Mouse (Mus musculus) megakaryocyte, adult 5-6 weeks (primary cell): ENCODE data around the gene Ccne1. TPM values are rescaled to one million over a fixed set of nuclear protein-coding genes. Genes with fewer than 3 reads are reported as not detected.

Experiments
- ATAC-seq: 2 replicates; pipeline ENCODE4 v1.8.0; 2016; ENCODE audit warnings: mild to moderate bottlenecking, inconsistent platforms; ENCODE audit not compliant: poor library complexity, severe bottlenecking
- total RNA-seq, 2 experiments: library from RNA; stranded (forward) in 1 of 2; stranded (reverse) in 1 of 2; fragments of 153-499, 151-499 nt in 1 of 2; fragments of 221-1000, 200-1000 nt in 1 of 2; gene quantifications; 2 replicates each; pipeline versions ENCODE4 v1.2.3 to v1.2.4; 2015 to 2017

Ccne1 gene
- total RNA-seq, 2 experiments from 2014 or later, result 23.6 to 33.4 TPM

DNA sequence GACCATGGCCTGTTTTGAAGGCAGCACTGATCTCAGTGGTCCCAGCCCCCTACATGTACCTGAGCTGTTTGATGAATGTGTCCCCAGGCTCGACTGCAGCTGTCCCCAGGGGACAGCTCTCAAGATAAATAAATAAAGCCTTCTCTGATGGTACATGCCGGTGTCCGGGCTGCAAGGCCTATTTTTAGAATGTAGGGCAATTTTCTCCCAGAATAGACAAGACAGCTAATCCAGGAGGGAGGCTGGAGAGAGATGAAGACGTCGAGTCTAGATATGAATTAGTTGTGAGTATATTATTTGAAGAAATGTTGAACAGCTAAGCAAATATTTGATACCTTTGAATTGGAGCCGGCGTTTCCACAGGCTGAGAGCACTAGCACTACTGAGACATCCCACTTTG is 48.2 kb downstream of the Ccne1 start:
- no peak for ATAC-seq

DNA sequence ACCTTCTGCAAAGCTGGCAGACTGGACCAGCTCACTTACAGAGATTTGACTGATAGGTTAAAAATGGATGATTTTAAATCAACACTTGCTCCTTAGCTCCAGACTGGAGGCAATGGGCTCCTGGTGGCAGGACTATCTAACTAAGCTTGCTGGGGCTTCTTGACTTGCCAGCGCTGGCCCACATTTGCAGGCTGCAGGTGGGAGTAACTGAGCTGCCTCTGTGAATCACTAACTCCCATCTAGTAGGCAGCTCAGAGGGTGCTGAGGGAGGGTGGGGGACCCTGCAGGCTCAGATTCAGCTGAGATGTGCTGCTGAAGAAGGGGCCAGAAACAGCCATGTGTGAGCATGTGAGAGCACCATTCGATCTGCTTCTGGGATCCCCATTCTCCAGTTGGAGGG is 51.3 kb downstream of the Ccne1 start:
- ATAC-seq, result no peak

DNA sequence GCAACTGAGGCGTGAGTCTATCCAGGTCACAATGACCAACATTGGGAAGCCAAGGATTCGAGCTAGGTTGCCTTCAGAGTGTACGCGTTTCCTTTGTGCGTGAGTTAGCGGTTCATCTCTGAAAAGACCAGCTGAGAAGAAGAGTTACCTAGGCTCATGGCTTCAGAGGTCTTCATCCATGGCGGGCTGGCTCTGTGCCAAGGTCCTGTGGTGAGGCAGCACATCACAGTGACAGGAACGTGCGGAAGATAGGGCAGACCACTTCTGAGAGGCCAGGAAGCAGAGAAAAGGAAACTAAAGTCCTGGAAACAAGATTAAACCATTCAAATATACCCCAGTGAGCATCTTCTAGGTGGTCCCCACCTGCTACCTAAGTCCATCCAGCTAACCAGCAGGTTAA is 53.1 kb downstream of the Ccne1 start:
- no peak for ATAC-seq

Other genes with a start within 250 kb of the Ccne1 start
- 30.8 and 31.5 TPM in 2 replicates for gene Uri1, start 84.0 kb downstream of the Ccne1 start, total RNA-seq (2015)
- gene Uri1, start 84.0 kb downstream of the Ccne1 start, total RNA-seq (2017), result 26.7 and 29.1 TPM in 2 replicates
- 25.9 and 34.5 TPM in 2 replicates for gene 1600014C10Rik, start 75.7 kb upstream of the Ccne1 start, total RNA-seq (2015)
- 39.5 and 40.5 TPM in 2 replicates for gene 1600014C10Rik, start 75.7 kb upstream of the Ccne1 start, total RNA-seq (2017)
- 0.43 and 0.74 TPM in 2 replicates for gene Plekhf1, start 120.5 kb upstream of the Ccne1 start, total RNA-seq (2015)
- 1.0 and 1.3 TPM in 2 replicates for gene Plekhf1, start 120.5 kb upstream of the Ccne1 start, total RNA-seq (2017)
- gene Pop4, start 163.9 kb upstream of the Ccne1 start, total RNA-seq (2015), result 31.6 and 33.7 TPM in 2 replicates
- gene Pop4, start 163.9 kb upstream of the Ccne1 start, total RNA-seq (2017), result 31.1 and 33.6 TPM in 2 replicates